Mouse (Mus musculus) spleen, embryonic (tissue): ENCODE measurements around the gene Pdia4.
"Not testable (repeated sequence)": the region's sequence is repeated elsewhere in the genome, so short reads cannot be mapped to it uniquely, and the experiment has no call there.

Experiments used
- CTCF ChIA-PET: fragments of 350-600 bp; sonication (Branson Sonifier 250); formaldehyde crosslinking; loops from one replicate; lab custom pipeline; 2022; lab: Charles Lee

Pdia4 gene

GRCm38 (mm10) chr6:47768520-47768919, 44.7 kb downstream of the Pdia4 start:
- CTCF ChIA-PET = not testable (repeated sequence)

DNA sequence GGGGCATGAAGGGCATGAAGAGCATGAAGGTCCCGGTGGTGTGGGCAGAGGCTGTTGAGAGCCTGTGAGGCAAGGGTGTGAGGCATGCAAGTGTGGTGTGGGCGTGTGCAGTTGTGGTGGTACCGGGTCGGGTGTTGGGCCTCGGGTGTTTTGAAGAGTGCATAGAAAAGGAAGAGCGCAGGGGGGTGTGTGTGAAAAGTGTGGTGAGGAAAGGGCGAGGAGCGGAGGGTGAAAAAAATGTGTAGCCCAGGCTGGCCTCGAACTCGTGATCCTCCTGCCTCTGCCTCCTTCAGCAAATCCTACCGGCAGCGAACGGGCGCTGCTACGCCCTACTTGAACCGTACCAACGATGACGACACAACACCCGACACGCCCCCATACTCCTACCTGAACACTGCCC, 45.9 kb downstream of the Pdia4 start:
- CTCF ChIA-PET = not testable (repeated sequence)

GRCm38 (mm10) chr6:47762686-47763085, 50.5 kb downstream of the Pdia4 start:
- CTCF ChIA-PET = not testable (repeated sequence)

DNA sequence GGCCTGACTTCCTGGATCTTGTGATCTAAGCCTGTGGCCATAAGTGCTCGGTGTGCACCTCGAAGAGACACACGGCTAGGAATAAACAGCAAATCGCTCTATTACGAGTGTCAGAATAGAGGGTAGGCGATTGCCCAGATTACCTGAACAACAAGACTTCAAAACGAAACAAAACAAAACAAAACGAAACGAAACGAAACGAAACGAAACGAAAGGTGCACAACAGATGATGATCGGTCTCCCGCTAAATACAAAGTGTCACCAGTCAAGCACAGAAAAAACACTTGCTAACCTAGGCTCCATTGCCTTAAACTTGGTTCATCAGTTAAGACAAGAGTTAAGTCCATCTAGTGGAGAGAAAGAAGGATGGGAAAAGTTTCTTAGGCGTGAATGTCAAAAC, 53.8 kb downstream of the Pdia4 start:
- CTCF ChIA-PET = not testable (repeated sequence)

GRCm38 (mm10) chr6:47757849-47758248, 55.4 kb downstream of the Pdia4 start:
- CTCF ChIA-PET = not testable (repeated sequence)

DNA sequence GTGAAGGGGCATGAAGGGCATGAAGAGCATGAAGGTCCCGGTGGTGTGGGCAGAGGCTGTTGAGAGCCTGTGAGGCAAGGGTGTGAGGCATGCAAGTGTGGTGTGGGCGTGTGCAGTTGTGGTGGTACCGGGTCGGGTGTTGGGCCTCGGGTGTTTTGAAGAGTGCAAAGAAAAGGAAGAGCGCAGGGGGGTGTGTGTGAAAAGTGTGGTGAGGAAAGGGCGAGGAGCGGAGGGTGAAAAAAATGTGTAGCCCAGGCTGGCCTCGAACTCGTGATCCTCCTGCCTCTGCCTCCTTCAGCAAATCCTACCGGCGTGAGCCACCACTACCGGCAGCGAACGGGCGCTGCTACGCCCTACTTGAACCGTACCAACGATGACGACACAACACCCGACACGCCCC, 55.8 kb downstream of the Pdia4 start:
- CTCF ChIA-PET = not testable (repeated sequence)

GRCm38 (mm10) chr6:47753144-47753543, 60.1 kb downstream of the Pdia4 start:
- CTCF ChIA-PET = not testable (repeated sequence)

DNA sequence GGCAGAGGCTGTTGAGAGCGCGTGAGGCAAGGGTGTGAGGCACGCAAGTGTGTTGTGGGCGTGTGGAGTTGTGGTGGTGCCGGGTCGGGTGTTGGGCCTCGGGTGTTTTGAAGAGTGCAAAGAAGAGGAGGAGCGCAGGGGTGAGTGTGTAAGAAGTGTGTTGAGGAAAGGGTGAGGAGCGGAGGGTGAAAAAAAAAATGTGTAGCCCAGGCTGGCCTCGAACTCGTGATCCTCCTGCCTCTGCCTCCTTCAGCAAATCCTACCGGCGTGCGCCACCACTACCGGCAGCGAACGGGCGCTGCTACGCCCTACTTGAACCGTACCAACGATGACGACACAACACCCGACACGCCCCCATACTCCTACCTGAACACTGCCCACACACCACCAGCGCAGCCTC, 64.9 kb downstream of the Pdia4 start:
- CTCF ChIA-PET = not testable (repeated sequence)

DNA sequence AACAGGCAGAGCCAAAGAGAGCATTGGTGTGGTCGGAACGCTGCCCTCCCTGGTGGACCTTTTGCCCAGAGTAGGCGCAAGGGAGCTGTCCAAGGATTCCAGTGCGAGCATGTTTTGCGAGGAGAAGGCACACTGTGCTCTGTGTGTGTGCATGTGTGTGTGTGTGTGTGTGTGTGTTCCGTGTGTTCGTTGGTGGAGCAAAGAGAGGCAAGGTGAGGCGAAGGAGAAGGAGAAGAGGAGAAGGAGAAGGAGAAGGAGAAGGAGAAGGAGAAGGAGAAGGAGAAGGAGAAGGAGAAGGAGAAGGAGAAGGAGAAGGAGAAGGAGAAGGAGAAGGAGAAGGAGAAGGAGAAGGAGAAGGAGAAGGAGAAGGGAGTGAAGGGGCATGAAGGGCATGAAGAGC, 65.3 kb downstream of the Pdia4 start:
- CTCF ChIA-PET = not testable (repeated sequence)
